9 mouse cellular contexts compared by ENCODE assay signal in the genomic region with DNA sequence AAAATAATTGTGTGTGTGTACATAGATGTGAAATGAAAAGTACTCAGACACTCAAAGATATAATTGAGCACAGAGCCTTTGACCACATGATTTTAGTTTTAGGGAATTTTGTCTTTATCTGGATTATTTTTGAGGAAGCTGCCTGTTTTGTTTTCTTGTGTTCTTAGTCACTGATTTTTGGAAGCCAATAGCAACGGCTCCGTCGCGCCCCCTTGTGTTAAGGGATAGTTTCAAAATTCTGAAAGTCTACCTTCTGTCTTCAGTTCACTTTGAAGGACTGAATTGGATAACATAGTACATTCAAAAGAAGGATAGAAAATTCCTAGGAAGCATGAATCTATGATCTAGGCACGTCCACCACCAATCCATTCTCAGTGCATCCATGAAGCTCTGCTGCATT.
DNase-seq lines count a peak whose midpoint lies in the region; ATAC-seq and TF ChIP-seq lines count a peak whose summit lies in the region.
"Had no signal": no experiment of that assay in that cellular context is flagged by ENCODE, and none has a peak within 500 bp of the region (broad histone marks: within the 10 kb centered on the region; RNA-seq: fewer than 3 reads in every experiment).

No protein-coding gene starts in this region.

- no peak overlapping the region for H3K9ac ChIP-seq in intestine, postnatal 0 days (ENCODE audit: low read depth, low read length)
- H3K9ac ChIP-seq in intestine, embryonic 15.5 days = no peak overlapping the region
- H3K9ac ChIP-seq in liver, embryonic 14.5 days (replicated peaks) = no peak overlapping the region

- peak; percentile 71 for TF ChIP-seq CTCF in intestine, postnatal 0 days (IDR thresholded peaks at IDR 0.05; ENCODE audit: low read depth)
- TF ChIP-seq CTCF in liver, embryonic 14.5 days (IDR thresholded peaks at IDR 0.05; ENCODE audit: low read depth) = peak; percentile 30; the same call in 1 of the 2 replicates

- peak; percentile 21 for DNase-seq in thymus, postnatal 0 days (ENCODE audit: low spot score)
- DNase-seq in thymus, postnatal 36 days = no peak
- peak; percentile 59 for DNase-seq in embryo, embryonic 10.5 days (ENCODE audit: low spot score)
- no peak for DNase-seq in liver, embryonic 14.5 days (ENCODE audit: low read depth in 3 of 3, low spot score in 3 of 3)
- DNase-seq in yolk sac, embryonic 10.5 days (ENCODE audit: low spot score) = no peak
- no peak for DNase-seq in neural tube, embryonic 10.5 days (ENCODE audit: extremely low spot score, low spot score)

- H3K4me1 ChIP-seq in intestine, postnatal 0 days (replicated peaks; ENCODE audit: control insufficient read depth, insufficient read depth, low read length) = no peaks in the 10 kb centered on the region
- H3K4me1 ChIP-seq in intestine, embryonic 15.5 days (replicated peaks) = no peaks in the 10 kb centered on the region
- no peaks in the 10 kb centered on the region for H3K4me1 ChIP-seq in liver, embryonic 14.5 days (replicated peaks; ENCODE audit: control insufficient read depth in 2 of 2, insufficient read depth in 2 of 2, low read length in 1 of 2)
- H3K4me1 ChIP-seq: megakaryocyte, embryonic 14.5 days had no signal

- no peaks in the 10 kb centered on the region for H3K9me3 ChIP-seq in intestine, postnatal 0 days (ENCODE audit: control insufficient read depth)
- no peaks in the 10 kb centered on the region for H3K9me3 ChIP-seq in intestine, embryonic 15.5 days
- no peaks in the 10 kb centered on the region for H3K9me3 ChIP-seq in liver, embryonic 14.5 days (ENCODE audit: control insufficient read depth, low read length)
- H3K9me3 ChIP-seq: megakaryocyte, embryonic 14.5 days had no signal

- no peak for TF ChIP-seq EP300 in liver, embryonic 14.5 days (IDR thresholded peaks at IDR 0.05; ENCODE audit: low read depth)

- no peak overlapping the region for H3K4me3 ChIP-seq in intestine, postnatal 0 days (ENCODE audit: low read depth, low read length)
- no peak overlapping the region for H3K4me3 ChIP-seq in intestine, embryonic 15.5 days (replicated peaks)
- no peak overlapping the region for H3K4me3 ChIP-seq in liver, embryonic 14.5 days (ENCODE audit: insufficient read depth in 1 of 2, low read depth in 2 of 2, low read length in 2 of 2)
- H3K4me3 ChIP-seq: megakaryocyte, embryonic 14.5 days had no signal

- WGBS in intestine, postnatal 0 days = 20% methylated on average over 5 of the region's 5 CpGs
- 20% methylated on average over 5 of the region's 5 CpGs for WGBS in intestine, embryonic 15.5 days
- WGBS in liver, embryonic 14.5 days (ENCODE audit: insufficient replicate concordance) = 9% methylated on average over 5 of the region's 5 CpGs

- H3K4me2 ChIP-seq in intestine, postnatal 0 days (replicated peaks; ENCODE audit: low read depth) = no peak overlapping the region
- no peak overlapping the region for H3K4me2 ChIP-seq in intestine, embryonic 15.5 days (replicated peaks)
- no peak overlapping the region for H3K4me2 ChIP-seq in liver, embryonic 14.5 days (ENCODE audit: low read depth)

- H3K27me3 ChIP-seq in intestine, postnatal 0 days (replicated peaks; ENCODE audit: control insufficient read depth, insufficient read depth, low read length) = no peaks in the 10 kb centered on the region
- H3K27me3 ChIP-seq in intestine, embryonic 15.5 days (replicated peaks) = no peaks in the 10 kb centered on the region
- H3K27me3 ChIP-seq in liver, embryonic 14.5 days (ENCODE audit: control insufficient read depth, insufficient read depth, low read length) = no peaks in the 10 kb centered on the region
- H3K27me3 ChIP-seq: megakaryocyte, embryonic 14.5 days had no signal

- no peaks in the 10 kb centered on the region for H3K36me3 ChIP-seq in intestine, postnatal 0 days (ENCODE audit: control insufficient read depth, insufficient read depth)
- no peaks in the 10 kb centered on the region for H3K36me3 ChIP-seq in intestine, embryonic 15.5 days
- H3K36me3 ChIP-seq in liver, embryonic 14.5 days (replicated peaks; ENCODE audit: control insufficient read depth, insufficient read depth, low read depth) = no peaks in the 10 kb centered on the region

- no peak overlapping the region for H3K27ac ChIP-seq in intestine, postnatal 0 days (ENCODE audit: low read depth, low read length)
- H3K27ac ChIP-seq in intestine, embryonic 15.5 days = no peak overlapping the region
- no peak overlapping the region for H3K27ac ChIP-seq in liver, embryonic 14.5 days

- ATAC-seq in intestine, postnatal 0 days = no peak
- no peak for ATAC-seq in intestine, embryonic 15.5 days
- ATAC-seq in liver, embryonic 14.5 days (ENCODE audit: insufficient read depth) = no peak

Comparison
In these comparisons a context has a peak if more than half of its experiments do, and no peak if none do; other contexts are left out.
1. DNase-seq: peak in thymus, postnatal 0 days (single experiment) and embryo, embryonic 10.5 days (single experiment); none in thymus, postnatal 36 days (0 of 2), liver, embryonic 14.5 days (0 of 3), yolk sac, embryonic 10.5 days (single experiment) and neural tube, embryonic 10.5 days (single experiment).